Mouse (Mus musculus) embryo, embryonic 10 days (tissue): ENCODE results near the gene Wdr46.
"Not testable (repeated sequence)": the region's sequence is repeated elsewhere in the genome, so short reads cannot be mapped to it uniquely, and the experiment has no call there.

Experiments used
- DNase-seq: peaks from one replicate; pipeline ENCODE4 v3.0.0-alpha.2; 2015; ENCODE audit warnings: low spot score

The Wdr46 gene

GRCm38 (mm10) chr17:33952015-33952414, 11.6 kb downstream of the Wdr46 start:
- DNase-seq, result not testable (repeated sequence)

GRCm38 (mm10) chr17:33952879-33953278, 12.4 kb downstream of the Wdr46 start:
- no peak for DNase-seq

GRCm38 (mm10) chr17:33953310-33953709, 12.8 kb downstream of the Wdr46 start:
- no peak for DNase-seq

GRCm38 (mm10) chr17:33953961-33954565, 13.6 kb downstream of the Wdr46 start:
- no peak for DNase-seq

GRCm38 (mm10) chr17:33954646-33955554, 14.4 kb downstream of the Wdr46 start:
- DNase-seq, result peak; percentile 28

GRCm38 (mm10) chr17:33955555-33956214, 15.2 kb downstream of the Wdr46 start, which contains the start of the genes Vps52 and Rps18:
Gene Vps52, plus strand, starts transcription at chr17:33955812.
Gene Rps18, minus strand, starts transcription at chr17:33956001.
- peak; percentile 96 for DNase-seq

- DNase-seq, result no peak
These were observed 15.9 kb downstream of the Wdr46 start for GRCm38 (mm10) chr17:33956336-33956735.

- no peak for DNase-seq
These were observed 17.0 kb downstream of the Wdr46 start for GRCm38 (mm10) chr17:33957493-33957892.

GRCm38 (mm10) chr17:33958451-33958850, 18.0 kb downstream of the Wdr46 start:
- DNase-seq, result no peak

- no peak for DNase-seq
These were observed 18.7 kb downstream of the Wdr46 start for GRCm38 (mm10) chr17:33959135-33959534.

GRCm38 (mm10) chr17:33959948-33960347, 19.5 kb downstream of the Wdr46 start:
- no peak for DNase-seq

GRCm38 (mm10) chr17:33962876-33963275, 22.4 kb downstream of the Wdr46 start:
- no peak for DNase-seq

- DNase-seq, result no peak
These were observed 24.8 kb downstream of the Wdr46 start for GRCm38 (mm10) chr17:33965082-33965845.

GRCm38 (mm10) chr17:33965846-33966550, 25.5 kb downstream of the Wdr46 start:
- DNase-seq, result no peak

GRCm38 (mm10) chr17:33968489-33968888, 28.0 kb downstream of the Wdr46 start:
- peak; percentile 95 for DNase-seq

- peak; percentile 55 for DNase-seq
These were observed 28.5 kb downstream of the Wdr46 start for GRCm38 (mm10) chr17:33968927-33969326.

- no peak for DNase-seq
These were observed 28.9 kb downstream of the Wdr46 start for GRCm38 (mm10) chr17:33969394-33969793.

GRCm38 (mm10) chr17:33972691-33973090, 32.2 kb downstream of the Wdr46 start:
- DNase-seq, result peak; percentile 73

GRCm38 (mm10) chr17:33973572-33973971, 33.1 kb downstream of the Wdr46 start:
- no peak for DNase-seq

GRCm38 (mm10) chr17:33977861-33978557, 37.5 kb downstream of the Wdr46 start:
- DNase-seq, result no peak

GRCm38 (mm10) chr17:33978631-33979031, 38.2 kb downstream of the Wdr46 start:
- DNase-seq, result peak; percentile 75
